Mouse (Mus musculus) c-Kit-negative CD71-positive TER-119-positive erythroid progenitor cells, embryonic 14.5 days (primary cell): ENCODE data around the gene Glrb.

Source experiments
- DNase-seq: peaks from one replicate; pipeline ENCODE4 v3.0.0-alpha.2; 2013; ENCODE audit warnings: low read depth, low spot score

Gene Glrb

DNA sequence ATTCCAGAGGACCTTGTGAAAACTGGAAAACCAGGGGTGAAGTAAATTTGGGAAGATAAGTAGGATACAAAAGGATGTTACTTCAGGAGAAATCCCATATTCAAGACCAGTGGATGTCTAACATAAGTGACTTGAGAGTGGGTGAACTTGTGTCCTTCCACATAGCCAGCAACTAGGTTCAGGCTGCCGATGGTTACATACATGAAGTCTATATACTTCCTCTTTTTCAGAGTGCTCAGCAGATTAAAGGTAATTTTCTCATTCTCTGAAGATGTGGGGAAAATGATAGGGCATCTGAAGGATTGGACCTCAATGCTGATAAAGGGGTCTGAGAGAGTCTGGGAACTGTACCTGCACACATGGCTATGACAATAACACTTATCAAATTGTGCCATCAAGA, 89.5 kb downstream of the Glrb start:
- DNase-seq, result no peak

DNA sequence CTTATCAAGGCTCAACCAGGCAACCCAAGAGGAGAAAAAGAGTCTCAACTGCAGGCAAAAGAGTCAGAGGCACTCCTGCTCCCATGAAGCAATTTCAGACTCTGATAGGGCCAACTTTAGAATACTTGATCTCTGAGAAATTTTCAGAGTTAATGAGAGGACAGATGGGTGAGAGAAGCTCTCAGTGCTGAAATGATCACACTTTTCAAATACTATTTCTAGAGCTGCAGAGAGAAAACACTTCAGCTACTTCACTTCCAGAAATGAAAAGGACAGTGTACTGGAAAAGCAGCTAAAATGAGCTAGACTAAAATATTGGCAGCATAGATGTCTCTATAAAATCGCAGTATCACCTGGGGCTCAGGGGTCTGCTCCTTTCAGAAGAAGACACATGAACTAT, 94.8 kb downstream of the Glrb start:
- no peak for DNase-seq

DNA sequence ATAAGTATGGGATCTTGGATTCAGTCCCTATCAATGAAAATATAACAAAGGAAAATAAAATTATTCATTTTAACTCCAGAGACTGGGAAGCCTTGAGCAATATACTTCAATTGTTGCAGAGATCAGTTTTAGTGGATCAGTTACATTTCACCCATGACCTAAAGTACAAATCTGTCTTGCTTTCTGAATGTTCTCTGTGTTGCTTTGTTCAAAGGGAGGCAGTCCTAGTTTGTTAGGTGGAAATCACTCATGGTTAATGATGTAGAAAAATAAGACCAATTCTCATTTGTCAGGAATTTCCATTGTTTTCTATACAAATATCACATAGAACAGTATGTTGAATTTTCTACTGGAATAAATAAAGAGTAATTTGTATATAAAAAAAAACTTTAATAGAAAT, 99.7 kb downstream of the Glrb start:
- no peak for DNase-seq

DNA sequence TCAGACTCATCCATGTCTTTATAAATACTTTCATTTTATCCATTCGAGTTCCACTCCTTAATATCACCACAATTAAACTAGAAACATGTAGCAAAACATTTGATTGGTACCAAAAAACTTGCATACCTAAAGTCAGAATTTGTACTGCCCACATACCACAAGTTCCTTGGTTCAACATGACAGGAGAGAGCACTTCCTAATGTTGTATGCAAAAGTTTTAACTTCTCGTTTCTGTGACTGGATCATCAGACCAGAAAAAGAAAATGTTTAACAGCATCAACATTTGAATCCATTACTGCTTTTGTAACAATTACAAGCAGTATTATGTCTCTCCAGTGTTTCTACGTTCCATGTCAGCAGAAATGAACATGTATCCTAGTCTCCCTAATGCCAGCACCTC, 101.2 kb downstream of the Glrb start:
- no peak for DNase-seq

DNA sequence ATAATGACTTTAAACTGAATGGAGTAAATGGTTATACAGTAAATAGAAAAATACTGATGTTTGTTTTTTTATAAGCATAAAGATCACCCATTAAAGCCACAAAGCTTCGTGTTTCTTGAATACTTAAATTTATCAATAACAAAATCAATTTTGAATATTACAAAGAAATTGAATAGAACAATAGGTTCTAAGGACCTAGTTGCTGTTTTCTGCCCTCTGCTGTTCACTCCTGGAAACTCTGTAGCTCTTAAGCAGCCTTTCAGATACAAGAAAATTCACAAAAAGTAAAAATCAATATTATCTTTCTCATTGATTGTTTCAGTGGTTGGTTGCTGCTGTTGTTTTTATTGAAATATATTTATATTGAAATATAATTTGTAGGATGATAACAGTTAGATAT, 108.1 kb downstream of the Glrb start:
- DNase-seq, result no peak

DNA sequence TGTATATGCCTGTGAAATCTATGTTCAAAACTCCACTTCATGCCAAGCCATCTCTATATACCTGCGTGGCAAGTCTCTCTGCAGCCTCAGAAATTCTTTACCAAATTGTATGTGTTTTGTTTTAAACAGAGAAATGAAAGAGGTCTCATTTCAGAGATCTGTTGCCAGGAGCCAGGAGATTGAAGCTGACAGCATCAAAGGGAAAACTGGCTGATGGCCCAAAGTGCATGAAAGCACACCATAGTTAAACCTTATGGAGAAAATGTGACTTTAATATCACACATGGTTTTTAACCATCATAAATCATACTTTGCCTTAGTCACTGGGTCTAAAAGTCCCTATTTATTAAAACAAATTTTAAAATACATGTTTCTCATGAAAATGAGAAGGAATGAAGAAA, 109.6 kb downstream of the Glrb start:
- no peak for DNase-seq

DNA sequence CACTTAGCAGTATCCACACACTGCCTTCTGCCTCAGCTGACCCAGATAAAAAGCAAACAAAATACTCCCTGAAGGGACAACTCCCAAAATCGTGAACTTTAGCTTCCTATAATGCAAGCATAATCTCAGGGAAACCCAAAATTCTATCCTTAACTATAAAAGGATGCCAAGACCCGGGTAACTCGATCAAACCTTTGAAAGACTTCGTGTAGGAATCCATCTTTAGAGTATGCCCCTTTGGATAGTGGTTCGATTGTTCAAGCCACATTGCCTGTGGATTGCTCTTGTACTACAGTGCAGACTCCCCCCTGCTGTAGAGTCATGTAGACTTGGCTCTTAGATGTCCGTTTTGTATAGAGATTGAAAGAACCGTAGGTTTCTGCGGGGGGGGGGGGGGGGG, 110.2 kb downstream of the Glrb start:
- no peak for DNase-seq

DNA sequence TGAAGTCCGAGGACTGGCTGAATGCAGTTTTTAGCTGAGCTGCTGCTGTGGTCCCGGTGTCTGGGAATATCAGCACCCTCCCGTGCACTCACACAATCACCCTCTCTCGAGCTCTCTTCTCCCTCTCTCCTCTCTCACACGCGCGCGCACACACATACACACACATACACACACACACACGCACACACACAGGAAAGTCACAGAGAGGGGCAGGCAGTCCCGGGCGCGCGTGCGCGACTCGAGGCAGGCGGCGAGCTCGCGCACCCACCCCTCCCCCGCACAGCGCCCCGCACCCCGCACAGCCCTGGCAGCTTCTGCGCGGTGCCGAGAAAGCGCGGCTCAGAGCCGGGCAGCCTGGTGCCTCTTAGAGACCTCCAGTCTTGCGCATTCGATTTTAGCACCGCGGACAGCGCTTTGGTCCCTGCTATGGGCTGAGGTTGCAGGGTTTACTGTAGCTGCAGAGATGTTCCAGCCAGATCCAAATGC, 110.8 kb downstream of the Glrb start, which contains the start of gene Gria2:
Gene Gria2, minus strand, starts transcription at position 240 of the 486 bp plus-strand sequence.
- DNase-seq, result no peak

DNA sequence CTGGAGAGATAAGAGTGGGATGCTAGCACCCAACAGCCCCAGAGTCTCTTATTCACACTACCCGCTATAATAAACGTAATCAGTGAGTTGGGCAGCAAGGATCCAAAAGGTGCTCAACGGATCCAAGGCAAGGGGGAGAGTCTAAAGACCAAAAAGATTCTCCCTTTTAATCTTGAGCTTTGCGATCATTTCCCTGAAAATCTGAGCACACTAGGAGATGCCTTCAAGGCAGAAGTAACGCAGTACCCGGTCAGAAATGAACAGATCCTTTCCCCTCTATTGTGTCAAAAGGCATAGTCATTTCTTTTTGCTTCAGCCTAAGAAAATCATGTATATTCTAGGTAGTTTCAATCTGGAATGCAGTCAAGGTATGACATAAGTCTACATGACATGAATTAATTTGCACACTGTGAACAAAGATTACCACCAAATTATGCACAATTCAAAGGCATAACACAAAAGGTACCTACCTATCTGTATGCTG, 111.6 kb downstream of the Glrb start:
- DNase-seq, result no peak

DNA sequence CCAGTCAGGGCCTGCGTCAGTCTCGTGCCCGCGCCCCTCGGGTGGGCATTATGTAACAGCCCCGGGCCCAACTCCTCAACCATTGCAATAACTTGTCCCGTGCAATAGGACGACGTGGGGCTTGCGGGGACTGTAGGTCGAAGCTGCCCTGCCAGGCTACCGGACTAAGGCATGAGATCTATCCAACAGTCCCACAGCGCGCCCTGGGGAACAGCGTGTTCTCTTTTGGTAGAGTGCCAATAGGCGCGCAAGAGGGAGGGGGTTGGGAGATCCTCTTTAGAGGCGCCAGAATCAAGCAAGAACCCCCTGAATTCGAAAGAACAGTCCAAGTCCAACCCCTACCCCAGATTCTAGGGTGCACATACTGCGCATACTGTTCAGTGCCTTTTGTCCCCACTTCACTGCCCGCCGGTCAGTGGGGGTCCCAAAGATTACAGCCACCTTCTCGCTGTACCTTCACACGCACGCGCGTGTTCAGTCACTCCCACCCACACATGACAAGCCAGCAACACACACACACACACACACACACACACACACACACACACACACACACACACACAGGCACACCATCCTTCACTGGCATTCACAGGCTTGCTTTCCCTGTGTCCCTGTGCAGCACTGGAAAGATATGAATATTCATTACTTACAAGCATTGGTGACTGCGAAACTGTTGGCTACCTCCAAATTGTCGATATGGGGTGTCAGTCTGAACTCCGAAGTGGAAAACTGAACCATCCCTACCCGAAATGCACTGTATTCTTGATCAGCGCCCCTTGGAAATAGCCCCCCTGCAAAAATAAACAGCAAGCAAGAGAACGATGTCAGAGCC, 112.2 kb downstream of the Glrb start:
- no peak for DNase-seq

DNA sequence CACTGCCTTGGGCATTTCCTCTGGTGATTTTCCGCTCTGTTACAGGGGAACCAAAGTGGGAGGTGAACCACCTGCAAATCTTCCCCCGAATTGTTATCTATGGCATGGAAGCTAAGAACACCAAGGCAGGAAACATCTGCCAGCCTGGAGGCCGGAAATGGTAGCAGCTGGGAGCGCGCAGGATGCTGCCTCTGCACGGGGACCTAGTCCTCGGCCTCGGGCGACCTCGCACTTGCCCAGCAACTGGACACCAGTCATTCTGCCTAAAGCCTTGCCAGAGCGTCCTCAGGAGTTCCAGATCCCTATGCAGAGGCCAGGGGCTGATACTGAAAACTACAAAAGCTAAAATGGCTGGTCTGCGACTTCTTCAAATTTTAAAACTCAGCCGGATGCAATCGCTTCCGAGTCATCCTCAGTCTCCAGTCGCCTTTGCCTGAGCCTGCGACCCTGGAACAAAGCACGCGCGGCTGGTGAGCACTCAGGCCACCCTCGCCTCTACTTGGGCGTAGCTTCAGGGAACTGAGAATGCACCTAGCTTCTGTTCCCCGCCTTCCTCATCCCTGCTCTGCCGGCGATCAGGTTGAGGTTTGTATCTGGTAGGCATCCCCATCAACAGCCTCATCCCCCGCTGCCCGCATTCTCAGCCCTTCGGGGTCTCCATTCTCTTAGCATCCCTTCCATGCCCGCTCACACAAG, 113.0 kb downstream of the Glrb start:
- DNase-seq, result no peak

DNA sequence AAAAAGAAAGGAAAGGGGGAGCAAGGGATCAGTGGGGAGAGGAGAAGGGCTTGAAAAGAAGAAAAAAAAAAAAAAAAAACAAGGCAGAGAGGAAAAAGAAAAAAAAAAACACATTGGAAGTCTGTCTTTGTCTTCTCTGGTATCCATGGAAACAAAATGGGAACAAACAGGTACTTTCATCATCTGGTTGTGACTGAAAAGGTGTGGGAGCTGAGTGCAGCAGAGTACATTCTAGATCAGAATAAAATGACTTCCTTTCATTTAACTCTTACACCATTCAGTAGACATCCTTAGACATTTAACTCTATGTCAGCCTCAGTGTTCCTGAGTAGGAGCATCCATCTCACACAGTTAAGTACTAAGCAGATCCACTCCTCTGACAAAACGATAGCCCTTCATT, 115.5 kb downstream of the Glrb start:
- no peak for DNase-seq

DNA sequence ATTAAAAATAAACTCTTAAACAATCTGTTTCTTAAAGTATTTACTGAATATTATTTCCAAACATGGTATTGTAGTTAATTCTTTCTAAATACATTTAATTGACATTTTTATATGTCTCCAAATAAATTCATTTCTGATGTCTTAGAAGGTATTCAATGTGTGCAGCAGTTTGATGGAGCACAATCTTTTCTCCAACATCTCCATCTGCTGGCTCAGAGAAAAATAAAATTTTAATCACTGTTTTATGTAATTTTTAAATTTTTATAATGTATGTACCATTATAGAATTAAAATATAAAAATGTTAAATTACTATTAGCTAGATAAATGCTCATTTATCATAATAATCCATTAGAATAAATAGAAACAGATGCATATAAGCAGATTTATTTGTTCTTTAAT, 116.7 kb downstream of the Glrb start:
- no peak for DNase-seq

DNA sequence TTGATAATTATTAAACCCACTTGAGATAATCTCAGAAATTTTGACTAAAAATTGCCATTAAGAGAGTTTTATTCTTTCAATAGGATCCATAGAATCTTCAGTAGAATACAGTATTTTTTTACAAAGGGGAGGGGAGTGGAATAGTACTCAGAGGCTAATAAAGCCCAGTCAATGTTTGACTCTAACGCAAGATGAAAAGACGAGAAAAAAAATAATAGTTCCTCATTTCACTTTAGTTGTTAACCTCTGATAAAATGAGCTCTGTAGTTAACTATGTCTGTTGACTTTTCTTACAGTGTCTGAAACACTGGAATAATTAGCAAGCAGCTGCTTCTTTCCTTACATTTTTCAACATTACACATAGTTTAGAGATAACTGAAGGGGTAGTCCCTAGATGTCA, 118.2 kb downstream of the Glrb start:
- no peak for DNase-seq
